Mouse (Mus musculus) forebrain, embryonic 13.5 days (tissue): ENCODE measurements at regions not wholly inside any gene's neighbourhood (a gene's known extent, or its start where the extent isn't known, plus 50 kb on each side); places are given as distances from the start of the nearest gene placed in this dataset.

Experiments
- ATAC-seq: fragments of 200-750 bp; cut with Nextera tagmentation; 2 replicates; pipeline ENCODE4 v1.8.0; 2017
- H3K27ac ChIP-seq: fragments of 300-500 bp; sonication (generic); 2 replicates; pipeline ENCODE4 v1.5.1; 2015; ENCODE audit warnings: inconsistent platforms, mild to moderate bottlenecking, moderate library complexity
- H3K27me3 ChIP-seq: fragments of 300-500 bp; sonication (generic); 2 replicates; pipeline ENCODE4 v1.6.1; 2015; ENCODE audit warnings: mild to moderate bottlenecking, inconsistent platforms
- H3K36me3 ChIP-seq: fragments of 300-500 bp; sonication (generic); 2 replicates; pipeline ENCODE4 v1.6.1; 2015; ENCODE audit warnings: mild to moderate bottlenecking, inconsistent platforms; ENCODE audit not compliant: poor library complexity, severe bottlenecking
- H3K4me1 ChIP-seq: fragments of 300-500 bp; sonication (generic); 2 replicates; pipeline ENCODE4 v1.6.1; 2015; ENCODE audit warnings: inconsistent platforms
- H3K4me2 ChIP-seq: fragments of 300-500 bp; sonication (generic); 2 replicates; pipeline ENCODE4 v1.6.1; 2015; ENCODE audit warnings: inconsistent platforms, mild to moderate bottlenecking, moderate library complexity
- H3K4me3 ChIP-seq: fragments of 300-500 bp; sonication (generic); 2 replicates; pipeline ENCODE4 v1.5.1; 2015; ENCODE audit warnings: mild to moderate bottlenecking, inconsistent platforms
- H3K9ac ChIP-seq: fragments of 300-500 bp; sonication (generic); 2 replicates; pipeline ENCODE4 v1.6.1; 2015; ENCODE audit warnings: mild to moderate bottlenecking, inconsistent platforms
- H3K9me3 ChIP-seq: fragments of 300-500 bp; sonication (generic); replicated peaks from 2 replicates; pipeline ENCODE4 v1.6.1; 2016; ENCODE audit warnings: inconsistent platforms
- WGBS: fragments of 180-500 bp; shearing (Covaris S2); methylation state at CpG from one replicate; pipeline ENCODE4 v1.1.7; 2015; 5-methylcytosine and 5-hydroxymethylcytosine counted together

DNA sequence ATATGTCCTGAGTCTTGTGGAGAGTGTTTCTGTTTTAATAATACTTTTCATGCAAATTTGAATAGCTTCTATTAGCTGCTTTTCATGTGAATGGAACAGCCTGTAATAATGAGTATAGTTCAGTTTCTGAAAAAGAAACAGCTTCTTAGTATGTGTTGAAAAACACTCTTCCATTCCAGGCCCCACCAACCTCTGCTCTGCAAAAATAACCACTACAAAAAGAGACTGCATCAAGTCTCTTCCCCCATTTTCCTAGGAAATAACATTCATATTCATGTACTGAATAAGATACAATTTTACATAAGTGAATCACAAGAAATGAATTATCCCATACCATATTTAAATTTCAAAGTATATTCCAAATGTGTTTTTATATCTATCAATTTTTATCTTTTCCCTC is 234.0 kb upstream of the Smlr1 start:
- Histone ChIP-seq H3K9me3 (no peaks in the 10 kb centered on the region), H3K4me2 (no peak overlapping the region), H3K27me3 (no peaks in the 10 kb centered on the region), H3K4me1 (no peaks in the 10 kb centered on the region), H3K4me3 (no peak overlapping the region), H3K36me3 (no peaks in the 10 kb centered on the region), H3K27ac (no peak overlapping the region), H3K9ac (no peak overlapping the region)
- ATAC-seq: no peak

DNA sequence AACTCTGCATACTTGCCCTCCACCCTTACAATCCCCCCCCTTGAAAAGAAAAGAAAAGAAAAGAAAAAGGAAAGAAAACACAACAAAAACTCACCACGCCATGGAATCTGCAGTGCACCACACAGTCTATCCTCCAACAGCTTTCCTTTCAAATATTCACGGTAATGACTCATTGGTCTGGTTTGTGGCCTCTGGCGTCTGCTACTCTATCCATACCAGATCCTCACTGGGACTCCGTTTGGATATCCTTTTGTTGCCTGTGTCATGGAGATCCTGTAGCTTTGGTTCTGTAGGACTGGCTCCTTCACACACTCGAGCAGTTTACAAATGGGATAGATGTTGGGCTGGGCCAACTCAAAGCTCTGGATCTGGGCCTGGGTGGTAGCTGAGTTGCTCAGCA is 232.4 kb upstream of the Smlr1 start:
- Histone ChIP-seq H3K9ac (no peak overlapping the region), H3K9me3 (no peaks in the 10 kb centered on the region), H3K36me3 (no peaks in the 10 kb centered on the region), H3K27me3 (no peaks in the 10 kb centered on the region), H3K4me1 (no peaks in the 10 kb centered on the region), H3K4me3 (no peak overlapping the region), H3K4me2 (no peak overlapping the region), H3K27ac (no peak overlapping the region)
- WGBS: 78% methylated on average over 5 of the region's 5 CpGs
- no peak for ATAC-seq

DNA sequence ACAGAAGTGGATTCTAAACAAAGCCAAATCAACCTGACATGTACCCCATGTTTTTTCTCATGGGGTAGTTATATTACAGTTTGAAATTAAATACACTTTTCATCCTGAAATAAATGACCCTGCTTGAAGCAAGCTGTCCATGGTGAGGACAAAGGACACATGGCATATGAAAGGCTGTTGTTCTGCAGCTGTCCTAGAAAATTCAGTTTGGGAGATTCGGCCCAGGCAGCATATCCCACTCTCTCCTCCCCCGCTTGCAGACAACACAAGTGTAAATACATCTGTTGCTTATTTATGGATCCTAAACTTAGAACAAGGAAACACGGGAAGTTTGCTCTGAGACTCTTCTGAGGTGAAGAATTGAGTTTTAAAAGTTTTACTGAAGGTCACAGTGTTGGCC is 218.2 kb upstream of the Smlr1 start:
- 79% methylated on average over 3 of the region's 3 CpGs for WGBS
- H3K9ac ChIP-seq: no peak overlapping the region
- no peak overlapping the region for H3K4me3 ChIP-seq
- no peak for ATAC-seq
- H3K36me3 ChIP-seq: no peaks in the 10 kb centered on the region
- H3K27ac ChIP-seq: no peak overlapping the region
- H3K4me1 ChIP-seq: no peaks in the 10 kb centered on the region
- no peak overlapping the region for H3K4me2 ChIP-seq
- H3K9me3 ChIP-seq: no peaks in the 10 kb centered on the region
- H3K27me3 ChIP-seq: no peaks in the 10 kb centered on the region

DNA sequence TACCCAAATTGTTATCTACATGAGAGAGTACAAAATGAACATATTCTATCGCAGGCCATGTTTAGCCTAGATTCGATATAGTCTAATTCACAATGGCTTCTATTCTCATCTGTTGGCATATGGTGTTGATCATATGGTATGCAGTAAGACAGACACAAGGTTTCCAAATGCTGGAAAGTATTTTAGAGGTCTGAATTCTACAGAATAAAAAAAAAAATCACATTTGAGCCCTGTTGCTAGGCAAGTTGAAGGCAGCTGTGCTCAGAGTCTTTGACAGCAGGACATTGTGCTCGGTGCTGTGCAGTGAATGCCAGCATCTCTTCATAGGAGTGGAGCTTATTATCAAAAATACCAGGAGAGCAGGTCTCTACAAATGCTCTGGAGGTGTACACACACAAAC is 206.6 kb upstream of the Smlr1 start:
- Histone ChIP-seq H3K9me3 (no peaks in the 10 kb centered on the region), H3K27ac (no peak overlapping the region), H3K4me2 (no peak overlapping the region), H3K4me3 (no peak overlapping the region), H3K4me1 (no peaks in the 10 kb centered on the region; the same call in 1 of the 2 replicates), H3K36me3 (no peaks in the 10 kb centered on the region), H3K27me3 (no peaks in the 10 kb centered on the region), H3K9ac (no peak overlapping the region)
- peak; percentile 55; the same call in 1 of the 2 replicates for ATAC-seq
- WGBS: 70% methylated on average over 3 of the region's 3 CpGs

DNA sequence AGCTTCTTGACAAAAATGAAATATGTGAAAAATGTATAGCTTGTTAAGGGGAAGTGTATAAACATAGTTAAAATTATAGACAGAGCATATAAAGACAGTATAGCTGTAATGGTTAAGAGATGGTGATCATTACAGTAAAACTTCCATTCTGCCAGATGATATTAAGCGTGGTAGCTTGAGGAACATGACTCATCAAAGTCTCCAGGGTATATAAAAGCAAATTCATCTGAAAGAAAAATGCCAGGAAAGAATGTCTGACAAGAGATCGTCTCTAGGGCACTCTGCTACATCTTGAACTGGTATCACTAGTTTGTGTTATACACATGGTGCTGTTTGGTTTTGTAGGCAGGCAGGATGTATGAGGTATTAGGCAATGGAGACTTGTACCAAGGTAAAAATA is 204.9 kb upstream of the Smlr1 start:
- H3K9me3 ChIP-seq: no peaks in the 10 kb centered on the region
- WGBS: 86% methylated on average over 2 of the region's 2 CpGs
- no peaks in the 10 kb centered on the region for H3K27me3 ChIP-seq
- no peak for ATAC-seq
- no peak overlapping the region for H3K9ac ChIP-seq
- no peak overlapping the region for H3K4me2 ChIP-seq
- no peaks in the 10 kb centered on the region; the same call in 1 of the 2 replicates for H3K4me1 ChIP-seq
- H3K4me3 ChIP-seq: no peak overlapping the region
- H3K27ac ChIP-seq: no peak overlapping the region
- H3K36me3 ChIP-seq: no peaks in the 10 kb centered on the region

DNA sequence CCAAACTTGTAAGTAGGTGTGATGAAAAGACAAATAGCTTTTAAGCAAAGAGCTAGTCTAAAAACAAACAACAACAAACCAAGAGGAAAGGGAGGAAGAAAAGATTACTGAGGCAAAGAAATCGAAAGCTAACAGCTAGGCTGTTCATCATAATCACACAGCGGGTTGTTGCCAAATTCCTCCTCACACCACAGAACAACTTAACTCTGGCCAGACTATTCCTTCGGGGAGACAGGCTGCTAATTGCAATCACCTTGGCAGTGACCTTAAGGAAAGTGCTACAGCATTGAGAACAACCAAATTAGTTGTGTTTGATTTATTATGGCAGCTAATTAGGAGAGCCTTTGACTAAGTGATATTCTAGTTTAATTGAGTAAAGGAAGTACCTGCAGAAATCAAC is 194.4 kb upstream of the Smlr1 start:
- 38% methylated on average over 3 of the region's 3 CpGs for WGBS
- ATAC-seq: peak; percentile 58; the same call in 1 of the 2 replicates

DNA sequence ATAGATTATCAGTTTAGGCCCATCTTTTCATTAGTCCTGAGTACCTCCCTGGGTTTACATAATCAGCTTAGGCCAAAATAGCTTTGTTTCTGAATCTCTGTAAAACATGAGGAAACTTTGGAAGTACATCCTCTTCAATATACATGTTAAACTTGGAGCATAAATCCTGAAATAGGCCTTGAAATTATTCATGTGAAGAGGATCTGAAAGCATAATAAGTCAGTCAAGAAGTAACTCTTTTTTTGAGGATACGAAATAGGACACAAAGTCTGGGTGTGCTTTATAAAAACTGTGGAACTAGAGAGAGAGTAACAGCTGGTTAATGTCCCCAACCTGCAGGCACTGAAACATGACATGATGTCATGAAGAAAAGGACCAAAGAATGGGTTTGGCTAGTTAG is 187.9 kb upstream of the Smlr1 start:
- Histone ChIP-seq H3K4me1 (no peaks in the 10 kb centered on the region), H3K27ac (no peak overlapping the region), H3K4me2 (no peak overlapping the region), H3K27me3 (no peaks in the 10 kb centered on the region), H3K9ac (no peak overlapping the region), H3K4me3 (no peak overlapping the region), H3K36me3 (no peaks in the 10 kb centered on the region), H3K9me3 (no peaks in the 10 kb centered on the region)
- no peak for ATAC-seq
- WGBS: 89% methylated on average over 1 of the region's 1 CpGs

More for the DNA sequence above, 194.4 kb upstream of the Smlr1 start:
- Histone ChIP-seq H3K36me3 (no peaks in the 10 kb centered on the region), H3K27me3 (no peaks in the 10 kb centered on the region), H3K4me3 (no peak overlapping the region), H3K9me3 (no peaks in the 10 kb centered on the region), H3K27ac (no peak overlapping the region), H3K9ac (no peak overlapping the region), H3K4me2 (no peak overlapping the region), H3K4me1 (no peaks in the 10 kb centered on the region)

DNA sequence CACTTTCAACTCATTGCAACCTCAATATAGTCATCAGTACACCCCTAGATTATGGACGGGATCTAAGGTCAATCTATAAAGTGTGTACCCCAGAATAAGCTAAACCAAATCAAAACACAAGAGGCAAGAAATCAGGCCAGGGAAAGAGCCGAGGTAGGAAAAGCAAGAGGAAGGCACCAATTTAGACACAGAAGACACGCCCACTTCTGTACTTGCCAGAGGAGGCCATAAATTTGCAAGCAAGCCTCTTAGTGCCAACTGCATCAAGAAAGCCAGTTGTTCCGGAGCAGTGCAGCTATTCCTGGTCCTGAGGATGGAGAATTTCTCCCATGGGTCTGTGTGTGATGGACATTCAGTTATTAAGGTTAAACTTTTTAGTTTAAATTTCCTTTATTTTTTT is 179.7 kb upstream of the Smlr1 start:
- Histone ChIP-seq H3K9ac (no peak overlapping the region), H3K27ac (no peak overlapping the region), H3K4me1 (0 out of 2 replicates have a peak, but pooled peaks cover 4% of the 10 kb centered on the region), H3K4me2 (no peak overlapping the region), H3K9me3 (no peaks in the 10 kb centered on the region), H3K27me3 (no peaks in the 10 kb centered on the region), H3K36me3 (no peaks in the 10 kb centered on the region), H3K4me3 (no peak overlapping the region)
- WGBS: 84% methylated on average over 4 of the region's 4 CpGs
- no peak for ATAC-seq

DNA sequence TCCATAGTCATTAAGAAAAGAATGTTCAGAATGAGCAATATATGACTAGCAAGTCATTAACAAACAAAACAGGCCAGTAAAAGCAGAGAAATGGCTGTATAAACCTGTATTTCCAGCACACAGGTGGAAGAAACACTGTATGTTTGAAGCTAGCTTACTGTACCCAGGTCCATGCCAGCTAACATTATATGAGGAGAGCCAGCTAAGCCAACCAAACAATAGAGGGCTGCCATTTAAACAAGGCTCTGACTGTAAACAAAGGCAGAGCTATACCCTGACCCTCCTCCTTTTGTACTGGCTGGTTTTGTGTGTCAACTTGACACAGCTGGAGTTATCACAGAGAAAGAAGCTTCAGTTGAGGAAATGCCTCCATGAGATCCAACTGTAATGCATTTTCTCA is 178.6 kb upstream of the Smlr1 start:
- Histone ChIP-seq H3K9me3 (no peaks in the 10 kb centered on the region), H3K27me3 (no peaks in the 10 kb centered on the region), H3K36me3 (no peaks in the 10 kb centered on the region), H3K27ac (no peak overlapping the region), H3K9ac (no peak overlapping the region), H3K4me2 (no peak overlapping the region), H3K4me1 (0 out of 2 replicates have a peak, but pooled peaks cover 4% of the 10 kb centered on the region), H3K4me3 (no peak overlapping the region)
- ATAC-seq: no peak

DNA sequence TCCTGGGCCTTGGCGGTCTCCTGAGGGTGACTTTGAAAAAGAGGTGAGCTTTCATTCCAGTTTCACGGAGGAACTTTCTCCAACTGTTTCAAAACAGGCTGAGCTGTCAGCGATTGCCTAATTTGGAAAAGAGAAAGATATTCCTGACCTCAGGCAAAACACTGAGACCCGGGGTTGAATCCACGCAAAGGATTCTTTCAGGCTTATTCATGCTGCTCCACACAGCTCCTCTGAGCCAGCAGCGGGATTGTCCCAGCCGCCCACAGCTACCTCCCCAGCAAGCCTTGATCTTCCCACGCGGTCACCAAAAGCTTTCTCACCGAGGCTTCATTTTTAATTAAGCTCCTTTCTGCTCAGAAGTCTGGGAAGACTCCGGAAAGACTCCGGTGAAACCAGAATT is 178.0 kb upstream of the Smlr1 start:
- 60% methylated on average over 12 of the region's 12 CpGs for WGBS
- Histone ChIP-seq H3K27me3 (no peaks in the 10 kb centered on the region), H3K4me3 (no peak overlapping the region), H3K27ac (no peak overlapping the region), H3K4me2 (no peak overlapping the region), H3K4me1 (0 out of 2 replicates have a peak, but pooled peaks cover 4% of the 10 kb centered on the region), H3K9ac (no peak overlapping the region), H3K9me3 (no peaks in the 10 kb centered on the region), H3K36me3 (no peaks in the 10 kb centered on the region)
- ATAC-seq: no peak; the same call in 1 of the 2 replicates

DNA sequence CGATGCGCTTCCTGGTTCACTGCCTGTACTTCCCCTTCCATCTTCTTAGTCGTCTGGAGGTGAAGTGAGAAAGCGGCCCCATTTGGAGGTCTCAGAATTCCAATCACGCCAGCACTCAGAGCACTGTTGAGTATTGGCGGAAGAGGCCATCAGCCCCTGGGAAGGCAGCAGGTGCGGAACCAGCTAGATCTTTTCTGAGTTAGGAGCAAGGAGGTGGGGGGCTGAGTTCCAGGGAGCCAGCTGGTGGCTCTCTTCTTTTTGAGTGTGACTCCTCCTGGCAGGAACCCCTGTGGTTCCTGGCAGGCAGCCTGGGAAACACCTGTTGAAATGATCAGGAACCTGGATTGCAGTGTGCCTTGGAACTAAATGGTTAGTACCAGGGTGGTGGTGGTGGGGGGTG is 171.9 kb upstream of the Smlr1 start:
- Histone ChIP-seq H3K4me3 (no peak overlapping the region), H3K4me1 (no peaks in the 10 kb centered on the region), H3K36me3 (no peaks in the 10 kb centered on the region), H3K9ac (no peak overlapping the region), H3K27ac (no peak overlapping the region), H3K4me2 (no peak overlapping the region), H3K27me3 (no peaks in the 10 kb centered on the region), H3K9me3 (no peaks in the 10 kb centered on the region)
- 61% methylated on average over 7 of the region's 7 CpGs for WGBS
- peak; percentile 57; the same call in 1 of the 2 replicates for ATAC-seq

DNA sequence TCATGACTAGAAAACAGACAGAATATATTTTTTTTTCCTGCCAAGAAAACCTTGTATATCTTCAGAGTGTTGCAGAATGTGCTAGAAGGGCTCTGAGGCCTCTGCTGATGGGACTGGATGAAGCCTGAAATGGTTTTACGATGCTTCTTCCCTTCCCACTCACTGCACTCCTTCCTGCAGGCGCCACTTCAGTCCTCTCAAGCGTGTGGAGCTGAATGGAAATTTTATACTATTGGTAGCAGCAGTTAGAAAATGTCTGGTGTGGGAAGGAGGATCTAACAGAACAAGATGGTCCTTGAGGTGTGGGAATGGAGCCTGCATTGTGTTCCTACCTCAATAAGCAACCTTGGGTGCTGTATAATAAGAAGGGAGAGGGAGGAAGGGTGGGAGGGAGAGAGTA is 166.1 kb upstream of the Smlr1 start:
- 94% methylated on average over 3 of the region's 3 CpGs for WGBS
- H3K27me3 ChIP-seq: no peaks in the 10 kb centered on the region
- no peaks in the 10 kb centered on the region for H3K4me1 ChIP-seq
- H3K4me2 ChIP-seq: no peak overlapping the region
- H3K27ac ChIP-seq: no peak overlapping the region
- no peak for ATAC-seq
- H3K36me3 ChIP-seq: no peaks in the 10 kb centered on the region
- no peaks in the 10 kb centered on the region for H3K9me3 ChIP-seq
- no peak overlapping the region for H3K9ac ChIP-seq
- H3K4me3 ChIP-seq: no peak overlapping the region

DNA sequence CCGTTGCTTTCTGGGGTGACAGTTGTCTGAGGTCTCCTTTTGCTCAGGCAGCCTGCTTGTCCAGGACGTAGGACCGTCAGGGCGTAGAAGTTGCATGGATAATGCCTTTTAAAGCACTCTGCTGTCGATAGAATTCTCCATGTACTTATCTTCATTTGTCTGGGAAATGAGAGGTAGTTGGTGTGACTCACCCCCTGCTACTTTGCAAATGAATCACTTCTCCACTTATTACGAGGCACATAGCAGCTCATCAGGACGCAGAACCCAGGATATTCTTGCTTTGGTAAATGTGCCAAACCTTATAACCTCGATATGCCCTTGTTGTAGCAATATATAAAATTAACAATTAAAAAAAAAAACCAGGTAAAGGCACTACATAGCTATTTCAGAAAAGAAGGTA is 159.7 kb upstream of the Smlr1 start:
- 73% methylated on average over 8 of the region's 8 CpGs for WGBS
- Histone ChIP-seq H3K9me3 (no peaks in the 10 kb centered on the region), H3K36me3 (no peaks in the 10 kb centered on the region), H3K4me1 (no peaks in the 10 kb centered on the region), H3K9ac (no peak overlapping the region), H3K4me2 (no peak overlapping the region), H3K27me3 (no peaks in the 10 kb centered on the region), H3K4me3 (no peak overlapping the region), H3K27ac (no peak overlapping the region)
- ATAC-seq: no peak
